Mouse (Mus musculus) intestine, embryonic 14.5 days (tissue): ENCODE measurements around the gene Pitx3. TPM values are rescaled to one million over a fixed set of nuclear protein-coding genes. Genes with fewer than 3 reads are reported as not detected.
A peak's percentile ranks its signal among the peaks of the same experiment; 100 is the strongest.

Experiments
- ATAC-seq: fragments of 200-750 bp; cut with Nextera tagmentation; replicated peaks from 2 replicates; pipeline ENCODE4 v1.8.0; 2017; ENCODE audit warnings: low read depth, moderate number of reproducible peaks, moderate TSS enrichment, moderate library complexity; ENCODE audit not compliant: low FRiP score, low TSS enrichment
- DNase-seq: peaks from one replicate; pipeline ENCODE4 v3.0.0-alpha.2; 2018; ENCODE audit warnings: low spot score
- H3K27ac ChIP-seq: fragments of 300-500 bp; sonication (generic); 2 replicates; pipeline ENCODE4 v1.5.1; 2014; ENCODE audit warnings: low read depth, mild to moderate bottlenecking, control low read depth
- H3K27me3 ChIP-seq: fragments of 300-500 bp; sonication (generic); replicated peaks from 2 replicates; pipeline ENCODE4 v1.6.1; 2014; ENCODE audit warnings: low read length, control low read depth; ENCODE audit not compliant: control insufficient read depth, insufficient read depth
- H3K36me3 ChIP-seq: fragments of 300-500 bp; sonication (generic); 2 replicates; pipeline ENCODE4 v1.6.1; 2014; ENCODE audit warnings: low read length, control low read depth; ENCODE audit not compliant: control insufficient read depth, insufficient read depth
- H3K4me1 ChIP-seq: fragments of 300-500 bp; sonication (generic); replicated peaks from 2 replicates; pipeline ENCODE4 v1.6.1; 2014; ENCODE audit warnings: low read length, control low read depth, mixed read lengths; ENCODE audit not compliant: control insufficient read depth, insufficient read depth
- H3K4me2 ChIP-seq: fragments of 300-500 bp; sonication (generic); 2 replicates; pipeline ENCODE4 v1.6.1; 2014; ENCODE audit warnings: low read length
- H3K4me3 ChIP-seq: fragments of 300-500 bp; sonication (generic); 2 replicates; pipeline ENCODE4 v1.5.1; 2014; ENCODE audit warnings: low read depth, low read length, control low read depth, mixed read lengths
- H3K9ac ChIP-seq: fragments of 300-500 bp; sonication (generic); 2 replicates; pipeline ENCODE4 v1.6.1; 2014; ENCODE audit warnings: mild to moderate bottlenecking, low read length
- H3K9me3 ChIP-seq: fragments of 300-500 bp; sonication (generic); 2 replicates; pipeline ENCODE4 v1.6.1; 2016; ENCODE audit warnings: low read length, control low read depth; ENCODE audit not compliant: control insufficient read depth
- WGBS: fragments of 180-500 bp; shearing (Covaris S2); extraction: QIAGEN DNeasy Blood & Tissue Kit; methylation state at CpG from one replicate; pipeline ENCODE4 v1.1.7; 2014; 5-methylcytosine and 5-hydroxymethylcytosine counted together
- polyA plus RNA-seq: library from polyadenylated mRNA; unstranded; fragments of >200 nt; fragmentation: Nextera tagmentation; extraction: Ambion mirVana; gene quantifications from 2 replicates; pipeline ENCODE4 v1.2.1, GENCODE M21; 2014

The Pitx3 gene
- polyA plus RNA-seq: not detected in 2 replicates

- ATAC-seq (no peak), DNase-seq (peak; percentile 75)
- H3K36me3 ChIP-seq: no peaks in the 10 kb centered on the region
- H3K4me1 ChIP-seq: peaks cover 12% of the 10 kb centered on the region
- H3K27ac ChIP-seq: no peak within 1 kb of the TSS
- peak within 1 kb of the TSS; percentile 97 for H3K4me2 ChIP-seq
- peaks cover 81% of the 10 kb centered on the region for H3K27me3 ChIP-seq
- H3K9me3 ChIP-seq: no peaks in the 10 kb centered on the region
- H3K9ac ChIP-seq: no peak within 1 kb of the TSS
- peak within 1 kb of the TSS; percentile 56 for H3K4me3 ChIP-seq
- WGBS: 2% methylated on average over 43 of the region's 47 CpGs
These were observed at the start of gene Pitx3 for GRCm38 (mm10) chr19:46147511-46148371. Gene Pitx3 (minus strand): TSS chr19:46148326.

- peaks cover 8% of the 10 kb centered on the region; the same call in 1 of the 2 replicates for H3K36me3 ChIP-seq
- WGBS: 62% methylated on average over 2 of the region's 2 CpGs
- H3K4me3 ChIP-seq: no peak overlapping the region
- no peak overlapping the region for H3K9ac ChIP-seq
- H3K9me3 ChIP-seq: no peaks in the 10 kb centered on the region
- H3K27ac ChIP-seq: no peak overlapping the region
- no peaks in the 10 kb centered on the region for H3K27me3 ChIP-seq
- no peak for ATAC-seq
- peaks cover 7% of the 10 kb centered on the region; the same call in 1 of the 2 replicates for H3K4me1 ChIP-seq
- H3K4me2 ChIP-seq: no peak overlapping the region
- DNase-seq: no peak
These were observed 39.1 kb upstream of the Pitx3 start for GRCm38 (mm10) chr19:46187203-46187602.

- 18% methylated on average over 3 of the region's 3 CpGs for WGBS
- H3K27me3 ChIP-seq: no peaks in the 10 kb centered on the region
- H3K4me3 ChIP-seq: no peak overlapping the region
- H3K4me1 ChIP-seq: peaks cover 7% of the 10 kb centered on the region; the same call in 1 of the 2 replicates
- ATAC-seq (no peak), DNase-seq (no peak)
- H3K9ac ChIP-seq: no peak overlapping the region
- no peak overlapping the region for H3K27ac ChIP-seq
- H3K4me2 ChIP-seq: no peak overlapping the region
- H3K9me3 ChIP-seq: no peaks in the 10 kb centered on the region
- peaks cover 12% of the 10 kb centered on the region; the same call in 1 of the 2 replicates for H3K36me3 ChIP-seq
These were observed 38.5 kb upstream of the Pitx3 start for GRCm38 (mm10) chr19:46186611-46187010.

GRCm38 (mm10) chr19:46182241-46182640, 34.1 kb upstream of the Pitx3 start:
- DNase-seq (no peak), ATAC-seq (no peak)
- no peaks in the 10 kb centered on the region for H3K9me3 ChIP-seq
- H3K27ac ChIP-seq: no peak overlapping the region
- H3K4me2 ChIP-seq: no peak overlapping the region
- no peaks in the 10 kb centered on the region for H3K27me3 ChIP-seq
- no peak overlapping the region for H3K4me3 ChIP-seq
- peaks cover 7% of the 10 kb centered on the region; the same call in 1 of the 2 replicates for H3K4me1 ChIP-seq
- H3K9ac ChIP-seq: no peak overlapping the region
- peaks cover 12% of the 10 kb centered on the region; the same call in 1 of the 2 replicates for H3K36me3 ChIP-seq
- 94% methylated on average over 3 of the region's 3 CpGs for WGBS

GRCm38 (mm10) chr19:46180274-46180673, 32.1 kb upstream of the Pitx3 start:
- DNase-seq (no peak), ATAC-seq (no peak)
- Histone ChIP-seq H3K9me3 (no peaks in the 10 kb centered on the region), H3K27ac (no peak overlapping the region), H3K4me1 (no peaks in the 10 kb centered on the region), H3K36me3 (peaks cover 12% of the 10 kb centered on the region; the same call in 1 of the 2 replicates), H3K27me3 (no peaks in the 10 kb centered on the region), H3K4me3 (no peak overlapping the region), H3K4me2 (no peak overlapping the region), H3K9ac (no peak overlapping the region)
- WGBS: 89% methylated on average over 2 of the region's 2 CpGs

- 61% methylated on average over 5 of the region's 5 CpGs for WGBS
- ATAC-seq: no peak
- H3K4me2 ChIP-seq: no peak overlapping the region
- no peaks in the 10 kb centered on the region for H3K27me3 ChIP-seq
- H3K27ac ChIP-seq: no peak overlapping the region
- no peaks in the 10 kb centered on the region for H3K9me3 ChIP-seq
- H3K9ac ChIP-seq: no peak overlapping the region
- H3K4me1 ChIP-seq: no peaks in the 10 kb centered on the region
- DNase-seq: no peak
- peaks cover 11% of the 10 kb centered on the region for H3K36me3 ChIP-seq
- H3K4me3 ChIP-seq: no peak overlapping the region
These were observed 28.9 kb upstream of the Pitx3 start for GRCm38 (mm10) chr19:46177046-46177445.

GRCm38 (mm10) chr19:46175173-46175572, 27.0 kb upstream of the Pitx3 start:
- Histone ChIP-seq H3K36me3 (peaks cover 23% of the 10 kb centered on the region), H3K27ac (no peak overlapping the region), H3K9me3 (no peaks in the 10 kb centered on the region), H3K4me2 (no peak overlapping the region), H3K4me3 (no peak overlapping the region), H3K9ac (no peak overlapping the region), H3K4me1 (no peaks in the 10 kb centered on the region), H3K27me3 (no peaks in the 10 kb centered on the region)
- no peak for ATAC-seq
- DNase-seq: no peak

- H3K27me3 ChIP-seq: no peaks in the 10 kb centered on the region
- ATAC-seq (no peak), DNase-seq (no peak)
- H3K4me2 ChIP-seq: no peak overlapping the region
- H3K9ac ChIP-seq: no peak overlapping the region
- WGBS: 75% methylated on average over 5 of the region's 5 CpGs
- H3K4me1 ChIP-seq: no peaks in the 10 kb centered on the region
- H3K9me3 ChIP-seq: no peaks in the 10 kb centered on the region
- H3K27ac ChIP-seq: no peak overlapping the region
- peaks cover 23% of the 10 kb centered on the region for H3K36me3 ChIP-seq
- no peak overlapping the region for H3K4me3 ChIP-seq
These were observed 24.4 kb upstream of the Pitx3 start for GRCm38 (mm10) chr19:46172541-46172940.

GRCm38 (mm10) chr19:46169913-46170312, 21.8 kb upstream of the Pitx3 start:
- no peaks in the 10 kb centered on the region for H3K9me3 ChIP-seq
- no peak for DNase-seq
- H3K27ac ChIP-seq: no peak overlapping the region
- H3K36me3 ChIP-seq: peaks cover 40% of the 10 kb centered on the region
- no peak for ATAC-seq
- H3K4me2 ChIP-seq: no peak overlapping the region
- H3K4me1 ChIP-seq: no peaks in the 10 kb centered on the region
- no peaks in the 10 kb centered on the region for H3K27me3 ChIP-seq
- 60% methylated on average over 1 of the region's 1 CpGs for WGBS
- no peak overlapping the region for H3K4me3 ChIP-seq
- no peak overlapping the region for H3K9ac ChIP-seq
